Mouse (Mus musculus) limb, embryonic 15.5 days (tissue): ENCODE data around the gene Tpm3. TPM values are rescaled to one million over a fixed set of nuclear protein-coding genes. Genes with fewer than 3 reads are reported as not detected.

Experiments
- ATAC-seq: fragments of 200-750 bp; cut with Nextera tagmentation; 2 replicates; pipeline ENCODE4 v1.8.0; 2017; ENCODE audit warnings: low read depth, moderate TSS enrichment; ENCODE audit not compliant: insufficient number of reproducible peaks, low FRiP score, low TSS enrichment
- H3K27ac ChIP-seq: fragments of 300-500 bp; sonication (generic); 2 replicates; pipeline ENCODE4 v1.5.1; 2015; ENCODE audit warnings: moderate library complexity, mild to moderate bottlenecking, inconsistent platforms
- H3K27me3 ChIP-seq: fragments of 300-500 bp; sonication (generic); 2 replicates; pipeline ENCODE4 v1.6.1; 2015; ENCODE audit warnings: inconsistent platforms
- H3K36me3 ChIP-seq: fragments of 300-500 bp; sonication (generic); 2 replicates; pipeline ENCODE4 v1.6.1; 2015; ENCODE audit warnings: inconsistent platforms
- H3K4me1 ChIP-seq: fragments of 300-500 bp; sonication (generic); 2 replicates; pipeline ENCODE4 v1.6.1; 2015; ENCODE audit warnings: inconsistent platforms
- H3K4me2 ChIP-seq: fragments of 300-500 bp; sonication (generic); 2 replicates; pipeline ENCODE4 v1.6.1; 2015; ENCODE audit warnings: mild to moderate bottlenecking, inconsistent platforms
- H3K4me3 ChIP-seq: fragments of 300-500 bp; sonication (generic); 2 replicates; pipeline ENCODE4 v1.5.1; 2015; ENCODE audit warnings: mild to moderate bottlenecking, inconsistent platforms
- H3K9ac ChIP-seq: fragments of 300-500 bp; sonication (generic); 2 replicates; pipeline ENCODE4 v1.6.1; 2015; ENCODE audit warnings: inconsistent platforms
- H3K9me3 ChIP-seq: fragments of 300-500 bp; sonication (generic); 2 replicates; pipeline ENCODE4 v1.6.1; 2016; ENCODE audit warnings: inconsistent platforms
- WGBS: fragments of 180-500 bp; shearing (Covaris S2); methylation state at CpG from one replicate; pipeline ENCODE4 v1.1.7; 2015; 5-methylcytosine and 5-hydroxymethylcytosine counted together
- polyA plus RNA-seq: library from polyadenylated mRNA; unstranded; fragments of >200 nt; fragmentation: Nextera tagmentation; extraction: Ambion mirVana; gene quantifications from 2 replicates; pipeline ENCODE4 v1.2.1, GENCODE M21; 2015

Tpm3 gene
- polyA plus RNA-seq, 1 experiment from 2014 or later, result 474 TPM

- Histone ChIP-seq H3K4me2 (no peak overlapping the region), H3K4me3 (no peak overlapping the region), H3K9me3 (no peaks in the 10 kb centered on the region), H3K27ac (0 out of 2 replicates have a peak overlapping the region, but pooled peaks have one; percentile 6), H3K27me3 (no peaks in the 10 kb centered on the region), H3K9ac (no peak overlapping the region), H3K4me1 (peaks cover 23% of the 10 kb centered on the region), H3K36me3 (no peaks in the 10 kb centered on the region)
- no peak for ATAC-seq
- WGBS, result 16% methylated on average over 5 of the region's 5 CpGs
Measured at GRCm38 (mm10) chr3:90076921-90077716, 4.7 kb downstream of the Tpm3 start.

DNA sequence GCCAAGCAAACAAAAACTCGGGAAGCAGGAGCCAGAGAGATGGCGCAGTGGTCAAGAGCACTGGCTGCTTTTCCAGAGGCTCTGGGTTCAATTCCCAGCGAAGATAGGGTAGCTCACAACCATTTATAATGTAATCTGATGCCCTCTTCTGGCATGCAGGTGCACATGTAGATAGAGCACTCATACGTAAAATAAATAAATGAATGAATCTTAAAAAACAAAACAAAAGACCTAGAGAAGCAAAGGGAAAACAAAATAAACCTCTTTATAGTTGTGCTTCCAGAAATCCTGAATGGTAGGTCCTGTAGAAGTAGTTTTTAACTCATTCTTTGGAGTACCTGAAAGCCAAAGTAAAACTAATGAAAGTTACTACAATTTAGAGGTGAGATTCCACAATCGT, 5.8 kb downstream of the Tpm3 start:
- H3K27ac ChIP-seq, result no peak overlapping the region
- H3K36me3 ChIP-seq, result no peaks in the 10 kb centered on the region
- WGBS, result 46% methylated on average over 5 of the region's 5 CpGs
- peaks cover 31% of the 10 kb centered on the region for H3K4me1 ChIP-seq
- H3K4me2 ChIP-seq, result no peak overlapping the region
- no peaks in the 10 kb centered on the region for H3K27me3 ChIP-seq
- no peak overlapping the region for H3K4me3 ChIP-seq
- H3K9me3 ChIP-seq, result no peaks in the 10 kb centered on the region
- no peak for ATAC-seq
- H3K9ac ChIP-seq, result no peak overlapping the region

DNA sequence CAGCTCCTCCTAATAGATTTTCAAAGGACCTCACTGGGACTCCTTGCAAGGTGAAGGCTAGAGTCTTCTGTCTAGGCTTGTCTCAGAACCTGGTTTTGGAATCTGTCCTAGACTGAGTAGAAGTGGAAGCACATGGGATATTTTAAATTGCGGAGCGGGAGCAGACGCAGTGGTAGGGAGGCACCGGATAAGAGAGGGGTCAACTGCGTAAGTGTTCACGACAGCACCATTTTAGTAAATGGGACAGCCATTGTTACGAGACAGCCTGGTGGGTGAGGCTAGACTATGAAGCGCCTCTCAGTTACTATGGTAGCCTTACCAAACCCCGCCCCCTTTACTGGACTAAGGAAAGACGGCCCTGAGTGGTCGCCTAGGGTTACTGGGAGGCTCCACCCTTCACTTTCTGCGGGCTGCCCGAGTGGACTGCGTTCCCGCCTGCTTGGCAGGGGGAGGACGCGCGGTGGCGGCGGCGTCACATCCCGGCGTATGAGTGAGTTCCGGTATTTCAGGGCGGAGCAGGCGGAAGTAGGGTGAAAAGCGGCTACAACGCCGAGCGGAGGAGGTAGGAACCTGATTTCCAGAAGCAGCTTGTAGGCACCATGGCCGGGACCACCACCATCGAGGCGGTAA, 6.8 kb downstream of the Tpm3 start:
- H3K4me3 ChIP-seq, result peak overlapping the region; percentile 78
- H3K36me3 ChIP-seq, result 0 out of 2 replicates have a peak, but pooled peaks cover 2% of the 10 kb centered on the region
- no peaks in the 10 kb centered on the region for H3K9me3 ChIP-seq
- peak; percentile 96 for ATAC-seq
- H3K27me3 ChIP-seq, result no peaks in the 10 kb centered on the region
- peak overlapping the region; percentile 84 for H3K9ac ChIP-seq
- peak overlapping the region; percentile 70 for H3K4me2 ChIP-seq
- H3K4me1 ChIP-seq, result peaks cover 41% of the 10 kb centered on the region
- WGBS, result under 1% methylated on average over 33 of the region's 33 CpGs
- peak overlapping the region; percentile 99 for H3K27ac ChIP-seq

- peak overlapping the region; percentile 70 for H3K4me2 ChIP-seq
- H3K9ac ChIP-seq, result peak overlapping the region; percentile 84
- H3K4me1 ChIP-seq, result peaks cover 48% of the 10 kb centered on the region
- ATAC-seq, result peak; percentile 64
- whole genome bisulfite sequencing, result under 1% methylated on average over 53 of the region's 53 CpGs
- H3K36me3 ChIP-seq, result 0 out of 2 replicates have a peak, but pooled peaks cover 3% of the 10 kb centered on the region
- H3K27me3 ChIP-seq, result no peaks in the 10 kb centered on the region
- H3K9me3 ChIP-seq, result no peaks in the 10 kb centered on the region
- peak overlapping the region; percentile 99 for H3K27ac ChIP-seq
- peak overlapping the region; percentile 78 for H3K4me3 ChIP-seq
Measured at GRCm38 (mm10) chr3:90079763-90080497, 7.5 kb downstream of the Tpm3 start.

- H3K9me3 ChIP-seq, result no peaks in the 10 kb centered on the region
- H3K36me3 ChIP-seq, result 0 out of 2 replicates have a peak, but pooled peaks cover 3% of the 10 kb centered on the region
- 0% methylated on average over 6 of the region's 6 CpGs for WGBS
- peak overlapping the region; percentile 99 for H3K27ac ChIP-seq
- peak overlapping the region; percentile 78 for H3K4me3 ChIP-seq
- peaks cover 53% of the 10 kb centered on the region for H3K4me1 ChIP-seq
- peak overlapping the region; percentile 70 for H3K4me2 ChIP-seq
- H3K27me3 ChIP-seq, result no peaks in the 10 kb centered on the region
- ATAC-seq, result no peak
- peak overlapping the region; percentile 84 for H3K9ac ChIP-seq
Measured at GRCm38 (mm10) chr3:90080498-90080863, 8.0 kb downstream of the Tpm3 start.

DNA sequence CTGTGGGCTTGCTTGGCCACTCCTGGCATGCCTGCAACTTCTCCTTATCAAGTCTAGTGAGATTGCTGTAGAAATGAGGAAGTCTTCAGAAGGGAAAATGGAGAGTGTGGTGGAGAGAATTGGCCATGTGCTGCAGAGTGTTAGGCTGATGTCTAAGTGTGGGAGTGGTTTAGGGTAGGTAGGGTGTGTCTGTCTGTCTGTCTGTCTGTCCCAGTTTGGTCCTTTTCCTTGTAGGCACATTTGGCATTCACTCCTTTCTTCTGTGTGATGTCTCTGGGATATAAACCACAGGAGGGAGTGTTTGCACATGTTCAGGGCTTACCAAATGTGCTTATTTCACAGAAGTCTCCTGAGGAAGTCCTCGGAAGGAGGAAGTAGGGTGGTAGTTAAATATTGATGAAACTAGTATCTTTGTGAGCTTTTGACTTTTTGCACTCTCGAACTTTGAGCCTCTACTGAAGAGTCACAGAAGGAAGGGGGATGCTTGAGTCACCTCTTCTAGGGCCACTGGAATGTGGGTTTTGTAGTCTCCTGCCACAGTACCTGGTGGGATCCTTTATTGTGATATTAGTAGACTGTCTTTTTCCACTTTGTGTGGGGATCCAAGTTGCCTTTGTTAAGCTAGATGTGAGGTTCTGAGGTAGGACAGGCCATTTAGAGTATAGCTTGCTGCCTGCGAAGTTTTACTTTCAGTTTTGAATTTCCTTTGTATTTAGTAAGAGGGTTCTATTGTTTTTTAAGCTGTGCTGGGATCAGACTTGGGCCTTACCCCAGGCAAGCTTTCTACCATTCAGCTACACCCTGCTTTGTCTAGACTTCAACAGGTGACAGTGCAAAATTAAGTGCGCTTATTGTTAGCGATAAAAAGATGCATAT, 9.2 kb downstream of the Tpm3 start:
- WGBS, result 76% methylated on average over 5 of the region's 5 CpGs
- ATAC-seq, result no peak
- H3K9ac ChIP-seq, result no peak overlapping the region
- H3K4me1 ChIP-seq, result peaks cover 53% of the 10 kb centered on the region
- H3K27ac ChIP-seq, result peak overlapping the region; percentile 67
- H3K4me3 ChIP-seq, result peak overlapping the region; percentile 78
- peak overlapping the region; percentile 70 for H3K4me2 ChIP-seq
- H3K27me3 ChIP-seq, result no peaks in the 10 kb centered on the region
- no peaks in the 10 kb centered on the region for H3K9me3 ChIP-seq
- 0 out of 2 replicates have a peak, but pooled peaks cover 9% of the 10 kb centered on the region for H3K36me3 ChIP-seq

DNA sequence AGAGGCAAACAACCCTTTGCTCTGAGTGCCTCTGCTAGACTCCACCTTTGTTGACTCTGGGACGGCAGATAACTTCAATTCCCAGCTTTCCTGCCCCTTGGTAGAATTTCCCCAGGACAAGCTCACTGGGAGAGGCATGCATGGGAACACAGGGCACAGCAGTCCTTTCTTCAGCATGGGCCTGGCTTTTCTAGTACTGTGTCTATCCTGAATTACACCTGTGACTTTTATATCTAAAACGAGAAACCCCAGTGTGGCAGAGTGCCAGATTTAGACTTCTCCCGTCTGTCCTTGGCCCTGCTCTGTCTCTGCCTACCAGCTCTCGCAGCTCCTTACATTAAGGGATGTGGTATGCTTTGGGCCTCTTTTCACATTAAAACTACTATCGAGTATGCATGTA, 10.6 kb downstream of the Tpm3 start:
- no peak for ATAC-seq
- H3K9ac ChIP-seq, result no peak overlapping the region
- peak overlapping the region; percentile 4; the same call in 1 of the 2 replicates for H3K4me3 ChIP-seq
- no peaks in the 10 kb centered on the region for H3K27me3 ChIP-seq
- H3K9me3 ChIP-seq, result no peaks in the 10 kb centered on the region
- peaks cover 23% of the 10 kb centered on the region for H3K36me3 ChIP-seq
- H3K27ac ChIP-seq, result peak overlapping the region; percentile 57
- peaks cover 47% of the 10 kb centered on the region for H3K4me1 ChIP-seq
- 45% methylated on average over 5 of the region's 5 CpGs for WGBS
- H3K4me2 ChIP-seq, result no peak overlapping the region

DNA sequence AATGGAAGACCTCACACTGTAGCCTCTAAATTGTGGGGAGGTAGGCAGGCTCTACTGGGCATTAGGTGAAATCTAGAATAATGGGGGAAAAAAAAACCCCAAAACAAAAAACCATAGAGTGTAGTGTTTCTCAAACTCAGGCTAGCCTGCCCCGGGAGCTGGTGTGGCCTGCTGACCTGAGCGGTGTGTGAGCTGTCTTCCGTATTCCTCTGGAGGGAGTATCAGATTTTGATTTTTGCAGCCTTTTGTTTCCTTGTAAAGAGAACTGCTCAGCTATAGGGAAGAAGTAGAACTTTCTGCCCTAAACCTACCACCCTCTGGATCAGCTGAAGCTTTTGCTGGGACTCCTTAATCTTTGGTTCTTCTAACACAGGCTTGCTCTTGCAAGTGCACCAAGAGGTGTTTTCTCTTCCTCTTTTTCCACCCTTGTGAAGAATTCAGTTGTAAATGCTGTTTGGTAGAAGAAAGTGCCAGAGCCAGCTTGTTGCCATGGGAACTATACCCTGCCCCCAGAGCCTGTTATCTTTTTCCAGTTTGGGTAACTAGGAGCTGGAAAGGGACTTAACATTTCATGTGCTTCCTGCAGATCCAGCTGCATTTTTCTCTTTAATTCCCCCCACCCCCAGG, 11.4 kb downstream of the Tpm3 start:
- peak overlapping the region; percentile 57 for H3K27ac ChIP-seq
- H3K27me3 ChIP-seq, result no peaks in the 10 kb centered on the region
- peaks cover 44% of the 10 kb centered on the region for H3K4me1 ChIP-seq
- peaks cover 31% of the 10 kb centered on the region for H3K36me3 ChIP-seq
- H3K4me3 ChIP-seq, result no peak overlapping the region
- 58% methylated on average over 3 of the region's 3 CpGs for WGBS
- no peak overlapping the region for H3K9ac ChIP-seq
- H3K9me3 ChIP-seq, result no peaks in the 10 kb centered on the region
- H3K4me2 ChIP-seq, result no peak overlapping the region
- no peak for ATAC-seq

DNA sequence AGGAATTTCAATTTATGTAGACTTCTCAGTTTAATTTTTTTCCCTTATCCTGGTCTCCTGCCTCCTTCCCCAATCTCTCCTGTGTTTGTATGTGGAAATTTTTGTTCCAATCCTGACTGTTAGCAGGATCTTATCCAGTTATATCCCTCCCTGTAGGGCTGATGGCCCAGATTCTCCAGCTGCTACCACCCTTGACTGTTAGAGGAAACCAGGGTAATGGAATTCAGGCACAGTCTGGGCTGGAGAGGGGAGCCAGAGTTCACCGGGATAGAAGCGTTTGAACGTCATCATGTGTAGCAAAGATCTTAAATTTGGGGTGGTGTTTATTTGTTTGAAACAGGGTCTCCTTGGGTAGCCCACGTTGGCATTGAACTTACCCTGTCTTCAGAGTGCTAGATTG, 12.3 kb downstream of the Tpm3 start:
- H3K27ac ChIP-seq, result peak overlapping the region; percentile 22; the same call in 1 of the 2 replicates
- H3K9me3 ChIP-seq, result no peaks in the 10 kb centered on the region

DNA sequence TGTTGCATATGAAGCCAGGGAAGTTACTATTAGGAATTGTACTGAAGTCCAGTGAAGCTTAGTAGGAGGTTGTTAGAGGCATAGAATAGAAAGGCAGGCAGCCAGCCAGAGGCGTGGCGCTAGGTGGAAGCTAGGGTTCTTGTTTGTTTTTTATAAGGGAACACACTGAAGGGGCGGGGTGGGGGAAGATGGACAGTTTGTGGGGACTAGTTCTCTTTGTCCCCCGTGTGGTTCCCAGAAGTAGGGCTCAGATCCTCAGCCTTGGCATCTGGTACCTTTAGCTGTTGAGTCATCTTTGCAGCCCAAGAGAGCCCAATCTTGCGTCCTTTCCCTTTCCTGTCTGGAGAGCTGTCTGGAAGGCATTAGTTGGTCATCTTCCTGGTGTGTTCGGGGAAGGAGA, 12.8 kb downstream of the Tpm3 start:
- peak overlapping the region; percentile 22; the same call in 1 of the 2 replicates for H3K27ac ChIP-seq
- no peak overlapping the region for H3K9ac ChIP-seq
- H3K9me3 ChIP-seq, result no peaks in the 10 kb centered on the region
- no peak overlapping the region for H3K4me3 ChIP-seq
- H3K27me3 ChIP-seq, result no peaks in the 10 kb centered on the region
- peaks cover 41% of the 10 kb centered on the region for H3K4me1 ChIP-seq
- H3K36me3 ChIP-seq, result peaks cover 46% of the 10 kb centered on the region
- H3K4me2 ChIP-seq, result no peak overlapping the region
- no peak for ATAC-seq
- WGBS, result 80% methylated on average over 6 of the region's 6 CpGs

More for the DNA sequence above, 12.3 kb downstream of the Tpm3 start:
- H3K27me3 ChIP-seq, result no peaks in the 10 kb centered on the region
- peaks cover 41% of the 10 kb centered on the region for H3K36me3 ChIP-seq
- no peak overlapping the region for H3K9ac ChIP-seq
- WGBS, result 59% methylated on average over 4 of the region's 4 CpGs
- peaks cover 41% of the 10 kb centered on the region for H3K4me1 ChIP-seq
- H3K4me3 ChIP-seq, result no peak overlapping the region
- ATAC-seq, result no peak; the same call in 1 of the 2 replicates
- H3K4me2 ChIP-seq, result no peak overlapping the region

DNA sequence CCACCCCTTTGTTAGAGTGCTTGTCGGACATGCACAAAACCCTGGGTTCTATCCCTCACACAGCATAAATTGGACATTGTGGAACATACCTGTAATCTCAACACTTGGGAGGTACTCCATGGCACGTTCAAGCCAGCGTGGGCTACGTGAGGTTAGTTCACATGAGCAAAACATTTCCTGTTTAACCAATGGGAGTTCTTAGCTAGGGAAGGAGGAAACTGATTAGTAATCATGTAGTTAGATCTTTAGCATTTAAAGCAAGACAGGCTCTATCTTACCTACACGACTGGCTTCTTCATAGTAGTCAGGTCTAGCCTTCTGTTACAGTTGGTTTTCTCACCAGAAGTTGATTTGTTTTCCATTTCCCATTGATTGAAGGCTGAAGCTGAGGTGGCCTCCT, 13.6 kb downstream of the Tpm3 start:
- 87% methylated on average over 5 of the region's 5 CpGs for WGBS
- Histone ChIP-seq H3K27ac (no peak overlapping the region), H3K9me3 (no peaks in the 10 kb centered on the region), H3K4me3 (no peak overlapping the region), H3K9ac (no peak overlapping the region), H3K36me3 (peaks cover 54% of the 10 kb centered on the region), H3K4me1 (peaks cover 40% of the 10 kb centered on the region), H3K4me2 (no peak overlapping the region), H3K27me3 (no peaks in the 10 kb centered on the region)
- ATAC-seq, result no peak
